Mouse (Mus musculus): Measurements from ENCODE around the gene Tmem208.

DNA sequence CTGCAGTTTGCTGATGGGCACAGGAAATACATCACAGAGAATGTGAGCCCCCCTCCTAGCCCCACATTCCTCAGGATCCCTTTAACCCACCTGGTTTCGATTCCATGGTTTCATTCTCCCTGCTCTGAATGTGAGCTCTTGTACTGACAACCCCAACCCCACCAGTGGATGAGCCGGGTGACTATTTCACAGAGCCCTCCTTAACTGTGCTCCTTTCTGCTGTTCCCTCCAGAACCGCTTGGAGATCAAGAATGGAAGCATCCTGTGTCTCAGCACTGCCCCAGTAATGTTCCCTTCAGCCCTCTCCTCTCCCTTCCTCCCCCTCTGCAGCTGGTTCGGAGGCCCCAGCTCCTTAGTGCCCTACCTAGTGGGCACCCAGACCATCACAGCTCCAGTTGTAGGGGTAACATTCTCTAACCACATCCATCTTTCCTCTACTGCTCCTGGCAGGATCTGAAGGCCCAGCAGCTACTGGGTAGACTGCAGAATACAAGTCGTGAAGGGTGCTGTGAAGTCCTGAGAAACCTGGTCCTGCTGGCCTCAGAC lies 19.9 kb upstream of the Tmem208 start:
- TF ChIP-seq CTCF (conservative IDR thresholded peaks at IDR 0.05; ENCODE audit: insufficient read depth, insufficient read length, low read depth, low read length): no peak
- TF ChIP-seq POLR2A (IDR thresholded peaks at IDR 0.05; ENCODE audit: low read depth, low read length): no peak
